Mouse (Mus musculus) gastrocnemius, postnatal 14 days (tissue): ENCODE data around the gene Defa28. TPM values are rescaled to one million over a fixed set of nuclear protein-coding genes. Genes with fewer than 3 reads are reported as not detected.
"Not testable (repeated sequence)": the region's sequence is repeated elsewhere in the genome, so short reads cannot be mapped to it uniquely, and the experiment has no call there.

ENCODE experiments used
- DNase-seq: peaks from one replicate; pipeline ENCODE4 v3.0.0; 2021; ENCODE audit warnings: mixed read lengths
- intact Hi-C: fragments of 180-260 bp; cut with DNase I; formaldehyde crosslinking; loops from one replicate; pipeline ENCODE4 v1.15.1; 2025; ENCODE audit warnings: low total_unique reads
- long read RNA-seq, 2 experiments: library from polyadenylated mRNA; stranded (forward); transcript quantifications; one replicate each; pipeline ENCODE4 v2.0.0; 2021
- total RNA-seq, 2 experiments: library from RNA; stranded (reverse); gene quantifications; 2 replicates each; pipeline ENCODE4 v1.2.3; 2021

Gene Defa28
- not detected for total RNA-seq
- long read RNA-seq, experiment 1: 0 reads
- long read RNA-seq, experiment 2: 0 reads

DNA sequence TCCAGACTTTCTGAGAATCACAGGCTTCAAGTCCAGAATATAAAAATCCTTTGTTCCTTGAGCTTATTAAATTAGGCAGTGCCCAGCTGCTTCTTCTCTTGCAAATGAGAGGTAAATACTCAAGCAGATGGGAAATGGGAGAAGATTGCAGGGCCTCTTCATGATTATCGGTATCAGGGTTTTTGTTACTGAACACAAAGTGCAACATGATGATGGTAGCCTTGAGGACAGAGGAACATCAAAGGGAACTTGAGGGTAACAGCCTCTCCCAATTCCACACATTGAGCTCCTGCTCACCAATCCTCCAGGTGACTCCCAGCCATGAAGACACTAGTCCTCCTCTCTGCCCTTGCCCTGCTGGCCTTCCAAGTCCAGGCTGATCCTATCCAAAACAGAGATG lies at the start of gene Defa28:
Defa28 (plus strand) TSS at position 301 of the 400 bp plus-strand sequence.
- intact Hi-C loops, DNase-seq: not testable (repeated sequence)

DNA sequence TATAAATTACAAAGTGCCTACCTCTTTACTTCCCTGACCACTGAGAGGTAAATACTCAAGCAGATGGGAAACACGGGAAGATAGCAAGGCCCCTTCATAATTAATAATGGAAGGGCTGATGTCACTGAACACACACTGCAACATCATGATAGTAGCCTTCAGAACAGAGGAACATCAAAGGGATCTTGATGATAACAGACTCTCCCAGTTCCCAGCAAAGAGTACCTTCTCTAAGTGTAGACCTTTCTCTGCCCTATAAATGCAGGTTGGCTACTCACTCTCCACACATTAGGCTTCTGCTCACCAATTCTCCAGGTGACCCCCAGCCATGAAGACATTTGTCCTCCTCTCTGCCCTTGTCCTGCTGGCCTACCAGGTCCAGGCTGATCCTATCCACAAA lies 17.7 kb upstream of the Defa28 start, which contains the start of gene Defa37:
Defa37 (plus strand) TSS at position 301 of the 400 bp plus-strand sequence.
- DNase-seq: not testable (repeated sequence)

GRCm38 (mm10) chr8:21594408-21594807 lies 11.6 kb downstream of the Defa28 start, which contains the start of gene Gm7861:
Gene Gm7861, minus strand, starts transcription at chr8:21594508.
- DNase-seq, intact Hi-C loops: not testable (repeated sequence)

More for the DNA sequence above, 17.7 kb upstream of the Defa28 start, which contains the start of gene Defa37:
- intact Hi-C loops: not testable (repeated sequence)

DNA sequence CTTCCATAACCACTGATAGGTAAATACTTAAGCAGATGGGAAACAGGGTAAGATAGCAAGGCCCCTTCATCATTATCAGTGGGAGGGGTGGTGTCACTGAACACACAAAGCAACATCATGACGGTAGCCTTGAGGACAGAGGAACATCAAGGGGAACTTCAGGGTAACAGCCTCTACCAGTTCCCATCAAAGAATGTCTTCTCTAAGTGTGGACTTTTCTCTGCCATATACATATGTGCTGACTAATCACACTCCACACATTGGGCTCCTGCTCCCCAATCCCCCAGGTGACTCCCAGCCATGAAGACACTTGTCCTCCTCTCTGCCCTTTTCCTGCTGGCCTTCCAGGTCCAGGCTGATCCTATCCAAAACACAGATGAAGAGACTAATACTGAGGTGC lies 35.1 kb downstream of the Defa28 start, which contains the start of gene Defa26:
Defa26 (plus strand) TSS at position 301 of the 400 bp plus-strand sequence.
- DNase-seq, intact Hi-C loops: not testable (repeated sequence)

Other genes with a start within 250 kb of the Defa28 start
- gene Defa2, start 204.5 kb upstream of the Defa28 start, total RNA-seq: not detected
- gene Defa33, start 191.2 kb upstream of the Defa28 start, total RNA-seq: not detected
- gene Defa36, start 155.6 kb upstream of the Defa28 start, total RNA-seq: not detected
- not detected for gene Gm7849, start 126.4 kb upstream of the Defa28 start, total RNA-seq
- gene Defa20, start 73.7 kb upstream of the Defa28 start, total RNA-seq: not detected
- gene Defa32, start 54.0 kb upstream of the Defa28 start, total RNA-seq: not detected
- gene Defa37, start 17.6 kb upstream of the Defa28 start, total RNA-seq: not detected
- not detected for gene Gm7861, start 11.5 kb downstream of the Defa28 start, total RNA-seq
- not detected for gene Defa26, start 35.2 kb downstream of the Defa28 start, total RNA-seq
- not detected for gene Defa17, start 72.8 kb downstream of the Defa28 start, total RNA-seq
- gene Defa34, start 82.8 kb downstream of the Defa28 start, total RNA-seq: not detected
- not detected for gene AY761184, start 120.6 kb downstream of the Defa28 start, total RNA-seq
- not detected for gene Defa24, start 151.5 kb downstream of the Defa28 start, total RNA-seq
- not detected for gene Defb50, start 240.5 kb downstream of the Defa28 start, total RNA-seq